Mouse (Mus musculus): ENCODE results near the gene Fam135a. TPM values are rescaled to one million over a fixed set of nuclear protein-coding genes. Genes with fewer than 3 reads are reported as not detected.
"Not testable (repeated sequence)": the region's sequence is repeated elsewhere in the genome, so short reads cannot be mapped to it uniquely, and the experiment has no call there.

The Fam135a gene
- polyA plus RNA-seq, 1 experiment from 2014 or later = 49.3 TPM

DNA sequence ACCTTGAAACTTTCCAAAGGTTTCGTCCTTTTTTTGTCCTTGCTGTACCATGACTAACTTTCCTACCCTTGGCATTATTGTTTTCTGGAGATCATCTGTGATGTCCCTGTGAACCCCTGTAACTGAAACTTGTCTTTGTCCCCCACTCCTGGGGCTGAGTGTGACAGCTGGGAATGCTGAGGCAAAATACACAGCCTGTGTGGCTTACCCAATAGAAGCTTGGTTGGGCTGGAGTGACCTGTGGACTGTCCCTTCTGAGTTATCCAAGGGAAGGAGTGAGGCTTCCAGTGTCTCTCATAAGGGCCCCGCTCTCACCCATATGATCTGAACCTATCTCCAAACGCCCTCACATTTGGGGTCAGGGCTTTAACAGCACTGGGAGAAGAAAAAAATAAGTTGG lies 102.6 kb downstream of the Fam135a start:
- 91% methylated on average over 3 of the region's 3 CpGs for WGBS
- H3K4me3 ChIP-seq = no peak overlapping the region
- no peaks in the 10 kb centered on the region for H3K27me3 ChIP-seq (replicated peaks)
- H3K9ac ChIP-seq = no peak overlapping the region
- H3K4me2 ChIP-seq (replicated peaks) = no peak overlapping the region
- H3K36me3 ChIP-seq = peaks cover 17% of the 10 kb centered on the region
- H3K27ac ChIP-seq = no peak overlapping the region
- H3K4me1 ChIP-seq = no peaks in the 10 kb centered on the region
- no peaks in the 10 kb centered on the region for H3K9me3 ChIP-seq
- no peak for ATAC-seq (ENCODE audit: low FRiP score, low read depth)

DNA sequence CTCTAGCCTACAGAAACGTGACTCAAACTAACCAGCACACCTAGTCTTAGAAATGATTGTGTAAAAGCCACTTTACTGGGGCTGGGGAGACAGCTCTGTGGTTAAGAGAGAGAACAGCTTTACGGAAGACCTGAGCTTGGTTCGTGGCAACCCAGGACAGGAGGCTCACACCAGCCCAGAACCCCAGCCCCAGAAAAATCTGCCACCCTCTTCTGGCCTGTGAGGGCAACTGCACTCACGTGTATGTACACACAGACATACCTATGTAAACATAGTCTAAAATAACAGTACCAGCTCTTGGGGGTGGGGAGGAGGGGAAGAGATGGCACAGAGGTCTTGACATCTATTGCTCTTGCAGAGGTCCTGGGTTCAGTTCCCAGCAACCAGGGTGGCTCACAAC lies 104.7 kb downstream of the Fam135a start:
- Histone ChIP-seq H3K9ac (no peak overlapping the region), H3K4me3 (no peak overlapping the region), H3K4me2 (replicated peaks) (no peak overlapping the region), H3K36me3 (peaks cover 17% of the 10 kb centered on the region), H3K27me3 (replicated peaks) (no peaks in the 10 kb centered on the region), H3K27ac (no peak overlapping the region), H3K4me1 (no peaks in the 10 kb centered on the region), H3K9me3 (no peaks in the 10 kb centered on the region)
- ATAC-seq (ENCODE audit: low FRiP score, low read depth) = no peak
- 94% methylated on average over 4 of the region's 4 CpGs for whole genome bisulfite sequencing

DNA sequence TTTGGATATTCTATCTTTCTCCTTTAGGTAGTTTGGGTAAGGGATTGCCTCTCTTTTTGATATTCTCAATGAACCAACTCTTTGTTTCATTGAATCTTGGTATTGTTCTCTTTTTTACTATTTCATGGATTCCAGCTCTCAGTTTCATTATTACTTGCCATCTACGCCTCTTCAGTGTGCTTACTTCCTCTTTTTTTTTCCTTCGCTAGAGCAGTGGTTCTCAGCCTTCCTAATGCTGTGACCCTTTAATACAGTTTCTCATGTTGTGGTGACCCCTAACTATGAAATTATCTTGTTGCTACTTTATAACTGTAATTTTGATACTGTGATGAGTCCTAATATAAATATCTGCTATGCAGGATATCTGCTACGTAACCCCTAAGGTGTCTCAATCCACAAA lies 117.0 kb downstream of the Fam135a start:
- no peak overlapping the region for H3K4me3 ChIP-seq
- no peak overlapping the region for H3K9ac ChIP-seq
- no peak overlapping the region for H3K4me2 ChIP-seq (replicated peaks)
- no peaks in the 10 kb centered on the region for H3K4me1 ChIP-seq
- ATAC-seq (ENCODE audit: low FRiP score, low read depth) = no peak
- WGBS = 94% methylated on average over 3 of the region's 3 CpGs
- H3K27me3 ChIP-seq (replicated peaks) = no peaks in the 10 kb centered on the region
- no peaks in the 10 kb centered on the region for H3K36me3 ChIP-seq
- no peaks in the 10 kb centered on the region for H3K9me3 ChIP-seq
- no peak overlapping the region for H3K27ac ChIP-seq

DNA sequence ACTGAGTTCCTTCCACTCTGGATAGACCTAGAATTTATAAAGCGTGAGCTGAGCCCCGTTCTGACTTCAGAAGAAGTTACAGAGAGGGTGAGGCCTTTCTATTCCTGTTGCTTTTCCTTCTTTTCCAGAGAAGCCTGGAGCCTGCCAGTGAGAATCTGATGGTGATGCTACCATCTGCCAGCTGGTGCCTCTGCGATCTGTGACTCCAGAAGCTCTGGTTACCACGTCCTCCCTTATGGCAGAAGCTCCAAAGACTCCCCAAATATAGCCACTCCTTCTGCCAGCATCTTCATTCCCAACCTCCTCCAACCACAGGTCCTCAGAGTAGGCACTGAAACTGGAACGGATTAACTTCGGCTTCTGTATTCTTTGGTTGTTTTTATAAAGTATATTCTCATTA lies 121.9 kb downstream of the Fam135a start:
- no peak overlapping the region for H3K4me2 ChIP-seq (replicated peaks)
- H3K4me3 ChIP-seq = no peak overlapping the region
- no peak for ATAC-seq (ENCODE audit: low FRiP score, low read depth)
- H3K27me3 ChIP-seq (replicated peaks) = no peaks in the 10 kb centered on the region
- no peak overlapping the region for H3K27ac ChIP-seq
- no peaks in the 10 kb centered on the region for H3K4me1 ChIP-seq
- H3K9ac ChIP-seq = no peak overlapping the region
- no peaks in the 10 kb centered on the region for H3K9me3 ChIP-seq
- 85% methylated on average over 6 of the region's 6 CpGs for WGBS
- no peaks in the 10 kb centered on the region for H3K36me3 ChIP-seq

DNA sequence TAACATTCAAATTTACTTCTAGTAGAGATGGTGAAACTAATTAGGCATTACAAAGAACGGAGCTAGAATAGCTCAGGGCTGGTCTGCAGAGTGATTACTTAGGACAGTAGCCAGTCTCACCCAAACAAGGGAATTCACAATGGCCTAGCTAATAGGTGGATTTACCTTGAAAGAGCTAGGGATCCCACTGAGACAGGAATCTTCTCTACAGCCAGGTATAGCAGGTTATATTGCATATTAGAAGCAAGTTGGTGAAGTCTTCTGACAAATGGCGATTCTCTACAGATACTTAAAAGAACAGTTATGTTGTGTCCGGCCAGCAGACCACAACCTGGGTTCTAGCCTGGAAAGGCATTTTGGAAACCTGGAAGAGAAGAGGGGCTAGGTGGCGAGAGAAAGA lies 129.0 kb downstream of the Fam135a start:
- not testable (repeated sequence) for H3K4me2 ChIP-seq (replicated peaks); ATAC-seq (ENCODE audit: low FRiP score, low read depth); H3K27me3 ChIP-seq (replicated peaks); H3K36me3 ChIP-seq; H3K9me3 ChIP-seq; H3K4me3 ChIP-seq; H3K4me1 ChIP-seq; H3K27ac ChIP-seq; H3K9ac ChIP-seq
- 83% methylated on average over 4 of the region's 4 CpGs for WGBS

DNA sequence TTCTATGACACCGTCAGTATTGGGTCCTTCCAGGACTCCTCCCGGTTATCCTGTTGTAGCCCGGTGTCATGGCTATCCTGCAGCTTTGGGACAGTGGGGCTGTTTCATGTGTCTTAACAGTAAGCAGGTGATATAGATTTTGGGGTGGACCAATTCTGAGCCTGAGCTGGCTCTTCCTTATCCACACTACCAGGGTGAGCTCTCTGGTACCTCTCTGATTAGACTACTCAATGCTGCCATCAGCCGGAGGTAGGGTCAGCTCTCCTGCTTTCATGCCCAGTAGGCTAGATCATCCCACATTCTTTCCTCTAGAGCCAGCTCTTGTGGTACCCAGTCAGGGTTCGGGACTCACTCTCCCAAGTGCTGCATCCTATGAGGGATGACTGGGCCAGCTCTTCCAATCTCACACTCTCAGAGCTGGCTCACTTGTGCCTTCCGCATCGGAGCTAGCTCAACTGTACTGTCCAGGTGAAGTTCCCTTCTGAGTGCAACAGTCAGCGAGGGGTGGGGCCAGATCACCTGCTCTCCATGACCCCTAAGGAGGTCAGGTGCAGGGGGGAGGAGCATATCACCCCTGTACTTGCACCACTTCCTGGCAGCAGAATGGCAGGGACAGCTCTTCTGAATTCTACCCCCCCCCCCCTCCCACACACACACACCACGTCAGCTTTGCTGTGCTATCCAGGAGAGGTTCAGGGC lies 132.0 kb downstream of the Fam135a start:
- Histone ChIP-seq H3K27ac (no peak overlapping the region), H3K4me1 (no peaks in the 10 kb centered on the region), H3K9me3 (peaks cover 5% of the 10 kb centered on the region; the same call in 1 of the 2 replicates), H3K36me3 (no peaks in the 10 kb centered on the region), H3K4me2 (replicated peaks) (no peak overlapping the region), H3K4me3 (no peak overlapping the region), H3K27me3 (replicated peaks) (no peaks in the 10 kb centered on the region), H3K9ac (no peak overlapping the region)
- no peak for ATAC-seq (ENCODE audit: low FRiP score, low read depth)
- WGBS = 88% methylated on average over 9 of the region's 9 CpGs

DNA sequence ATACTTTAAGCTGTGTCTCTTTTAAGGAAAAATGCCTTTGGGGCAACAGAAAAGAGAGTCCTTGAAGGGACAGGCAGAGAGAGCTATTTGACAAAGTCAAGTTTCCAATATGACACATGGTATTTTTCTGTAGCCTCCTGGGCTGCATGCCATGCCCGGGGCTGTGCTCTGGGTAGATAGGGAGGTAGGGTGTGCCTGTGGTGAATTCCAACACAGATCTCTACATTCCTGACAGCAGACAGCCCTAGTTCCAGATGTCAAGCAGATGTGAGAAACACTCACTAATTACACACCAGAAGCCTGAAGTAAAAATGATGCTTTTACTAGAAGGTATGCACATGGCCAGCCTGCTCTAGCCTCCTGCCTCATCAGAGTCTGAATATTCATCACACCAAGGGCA lies 133.9 kb downstream of the Fam135a start:
- H3K27ac ChIP-seq = no peak overlapping the region
- no peaks in the 10 kb centered on the region for H3K36me3 ChIP-seq
- 79% methylated on average over 1 of the region's 1 CpGs for WGBS
- H3K4me3 ChIP-seq = no peak overlapping the region
- no peaks in the 10 kb centered on the region for H3K27me3 ChIP-seq (replicated peaks)
- no peak overlapping the region for H3K4me2 ChIP-seq (replicated peaks)
- no peak overlapping the region for H3K9ac ChIP-seq
- ATAC-seq (ENCODE audit: low FRiP score, low read depth) = no peak
- H3K4me1 ChIP-seq = no peaks in the 10 kb centered on the region
- peaks cover 5% of the 10 kb centered on the region; the same call in 1 of the 2 replicates for H3K9me3 ChIP-seq

Other genes starting within 250 kb of the Fam135a start
- gene Smap1, start 178.0 kb downstream of the Fam135a start, polyA plus RNA-seq (2016; fragmentation: Nextera tagmentation; extraction: Ambion mirVana) = 71.3 and 71.4 TPM in 2 replicates
- gene Sdhaf4, start 94.7 kb downstream of the Fam135a start, polyA plus RNA-seq (2016; fragmentation: Nextera tagmentation; extraction: Ambion mirVana) = 78.1 and 80.1 TPM in 2 replicates
- 30.9 and 39.8 TPM in 2 replicates for gene Col9a1, start 77.3 kb upstream of the Fam135a start, polyA plus RNA-seq (2016; fragmentation: Nextera tagmentation; extraction: Ambion mirVana)